Mouse (Mus musculus) B cell, adult 2 months (primary cell): ENCODE results near the gene Rps21.

ENCODE experiments used
- DNase-seq, 2 experiments: peaks; one replicate each; pipeline ENCODE4 v3.0.0; 2022

The Rps21 gene

DNA sequence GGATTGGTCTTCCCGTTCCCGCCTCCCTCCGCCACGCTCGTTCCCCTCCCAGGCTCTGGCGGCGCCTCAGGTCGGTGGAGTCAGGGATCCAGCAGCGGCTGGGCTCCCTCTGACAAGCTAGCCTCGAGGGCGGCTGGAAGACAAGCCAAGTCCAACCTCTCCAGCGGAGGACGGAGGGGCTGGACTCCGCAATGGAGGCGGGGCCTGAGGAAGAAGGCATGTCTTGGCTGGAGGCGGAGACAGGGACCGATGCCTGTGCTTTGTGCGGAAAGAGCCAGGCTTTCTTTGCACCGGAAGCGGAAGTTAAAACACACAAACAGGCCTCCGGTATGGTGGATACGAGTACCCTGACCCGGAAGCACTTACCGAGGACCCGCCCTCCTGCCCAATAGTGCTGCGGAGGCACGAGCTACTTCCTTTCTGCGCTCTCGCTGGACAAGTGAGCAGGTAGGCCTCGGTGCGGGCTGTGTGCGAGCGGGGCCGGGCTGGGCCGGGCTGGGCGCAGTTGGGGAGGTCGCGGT lies at the start of gene Rps21:
Gene Rps21 (plus strand): TSS at position 377 of the 521 bp plus-strand sequence.
- peak; percentile 96 to 98 for DNase-seq

DNA sequence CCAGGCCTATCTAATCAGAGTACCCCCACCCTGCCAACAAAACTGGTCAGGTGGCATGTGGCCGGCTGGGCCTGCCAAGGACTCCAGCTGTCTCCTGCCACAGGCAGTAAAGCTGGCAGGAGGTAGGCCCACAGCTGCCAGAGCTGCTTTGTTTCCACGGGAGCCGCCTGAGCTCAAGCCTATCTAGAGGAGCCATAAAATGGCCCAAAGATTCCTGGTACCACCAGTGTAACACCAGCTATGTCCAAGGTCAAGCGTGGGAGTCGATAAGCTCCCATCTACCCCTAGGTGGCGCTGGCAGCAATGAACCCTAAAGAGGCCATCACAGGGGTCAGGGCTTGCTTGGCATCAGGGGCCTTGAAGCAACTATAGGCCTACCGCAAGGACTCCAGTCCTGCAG lies 49.3 kb upstream of the Rps21 start:
- peak; percentile 27 to 29 for DNase-seq

DNA sequence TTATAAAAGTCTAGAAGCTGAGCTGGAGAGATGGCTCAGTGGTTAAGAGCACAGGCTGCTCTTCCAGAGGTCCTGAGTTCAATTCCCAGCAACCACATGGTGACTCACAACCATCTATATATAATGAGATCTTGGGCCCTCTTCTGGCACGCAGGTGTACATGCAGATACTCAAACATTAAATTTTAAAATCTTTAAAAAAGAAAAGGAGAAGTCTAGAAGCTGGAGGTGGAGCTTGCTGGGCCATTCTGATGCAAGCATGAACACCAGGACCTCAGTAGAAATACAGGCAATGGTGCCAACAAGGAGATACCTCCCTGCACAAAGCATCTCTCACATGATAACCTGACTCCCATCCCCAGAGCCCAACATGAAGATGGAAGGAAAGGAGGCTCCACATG lies 48.2 kb upstream of the Rps21 start:
- DNase-seq: no peak

DNA sequence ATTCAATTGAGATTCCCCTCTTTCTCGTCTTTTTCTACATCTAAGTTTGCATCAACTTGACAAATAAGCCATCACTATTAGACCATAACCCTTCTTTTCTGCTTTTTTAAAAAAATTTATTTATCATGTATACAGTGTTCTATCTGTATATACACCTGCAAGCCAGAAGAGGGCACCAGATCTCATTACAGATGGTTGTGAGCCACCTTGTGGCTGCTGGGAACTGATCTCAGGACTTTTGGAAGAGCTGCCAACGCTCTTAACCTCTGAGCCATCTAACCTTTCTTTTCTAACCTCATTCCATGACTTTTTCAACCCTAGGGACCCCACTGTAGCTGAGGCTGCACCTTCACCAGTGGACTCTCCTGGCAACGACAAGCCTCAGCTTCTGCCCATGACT lies 44.9 kb upstream of the Rps21 start:
- no peak for DNase-seq

DNA sequence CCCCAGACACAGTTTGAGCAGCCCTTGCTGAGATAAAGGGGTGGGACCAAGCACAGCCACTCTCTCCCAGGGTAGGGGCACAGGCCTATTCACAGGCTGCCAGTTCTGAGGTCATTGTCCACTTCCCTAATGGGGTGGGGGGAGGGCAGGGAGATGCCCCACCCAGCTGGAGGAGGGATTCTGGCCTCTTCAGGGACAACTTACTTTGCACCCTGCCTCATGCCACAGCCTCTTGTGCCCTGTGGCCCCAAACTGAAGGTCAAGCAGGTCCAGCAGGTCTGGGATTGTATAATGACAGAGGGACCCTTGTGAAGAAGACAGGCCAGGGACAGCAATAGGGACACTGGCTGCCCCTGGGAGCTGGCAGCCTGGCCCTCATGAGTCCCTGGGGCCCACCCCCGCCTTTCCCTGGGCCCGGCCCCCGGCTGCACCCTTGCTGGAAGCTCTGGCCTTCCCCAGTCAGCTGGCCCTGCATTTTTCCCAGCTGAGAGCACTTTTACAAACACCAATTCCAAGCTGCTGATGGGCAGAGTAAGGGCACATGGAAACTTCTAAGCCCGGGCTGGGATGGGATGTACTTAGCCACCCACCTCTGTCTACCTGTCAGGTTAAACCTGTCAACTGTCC lies 42.7 kb upstream of the Rps21 start:
- no peak for DNase-seq

DNA sequence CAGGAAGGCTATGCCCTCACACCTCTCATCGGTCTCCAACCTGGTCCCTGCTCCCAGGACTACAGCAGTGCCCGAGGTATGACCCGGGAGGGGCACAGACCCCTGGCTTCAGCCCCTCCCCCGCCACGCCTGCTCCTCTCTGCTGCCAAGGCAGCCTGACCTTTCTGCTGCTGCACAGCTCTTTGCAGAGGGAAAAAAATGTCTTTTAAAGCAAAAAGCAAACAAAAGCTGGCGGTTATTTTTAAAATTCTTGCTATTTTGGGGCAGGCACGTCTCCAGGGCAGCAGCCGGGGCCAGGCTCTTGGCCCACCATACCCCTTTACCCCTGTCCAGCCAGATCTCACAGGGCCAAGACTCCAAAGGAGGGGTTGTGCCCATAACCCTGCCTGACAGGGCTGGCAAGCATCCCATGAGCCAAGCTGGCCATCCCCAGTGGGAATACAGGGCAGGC lies 42.1 kb upstream of the Rps21 start:
- DNase-seq: no peak

DNA sequence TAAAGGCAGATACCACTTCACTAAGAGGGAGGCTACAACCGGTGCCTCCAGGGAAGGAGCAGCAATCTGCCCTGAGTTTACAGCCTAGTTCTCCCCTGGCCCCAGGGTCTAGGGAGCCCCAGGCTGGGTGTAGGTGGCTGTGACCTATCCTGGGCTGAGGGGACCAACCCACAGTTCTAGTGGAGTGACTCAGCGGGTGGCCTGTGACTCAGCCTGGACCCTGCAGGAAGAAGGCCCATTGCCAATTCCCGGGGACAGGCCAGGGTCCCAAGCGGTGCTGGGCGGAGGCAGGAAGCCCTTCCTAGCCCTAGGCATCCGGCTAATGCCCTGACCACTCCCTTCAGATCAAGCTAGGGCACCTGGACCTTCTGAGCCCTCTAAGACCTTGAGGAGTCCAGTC lies 41.2 kb upstream of the Rps21 start:
- DNase-seq: no peak

DNA sequence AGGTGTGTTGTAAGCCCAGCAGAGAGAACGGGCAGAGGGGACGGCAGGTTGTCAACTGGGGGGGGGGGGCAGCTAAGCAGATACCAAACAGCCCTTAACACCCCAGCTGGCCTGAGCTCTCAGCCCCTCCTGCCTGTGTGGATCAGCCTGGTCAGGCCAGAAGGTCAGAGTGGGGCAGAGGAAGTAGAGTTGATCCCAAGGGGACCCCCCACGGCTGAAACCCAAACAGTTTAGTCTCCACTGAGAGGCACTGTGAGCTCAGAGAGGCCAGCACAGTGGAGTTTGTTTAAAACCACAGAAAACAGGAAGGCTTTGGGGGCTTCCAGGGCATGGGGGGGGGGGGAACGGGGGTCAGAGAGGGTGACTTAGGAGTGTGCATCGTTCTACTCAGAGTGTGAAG lies 40.3 kb upstream of the Rps21 start:
- no peak for DNase-seq

DNA sequence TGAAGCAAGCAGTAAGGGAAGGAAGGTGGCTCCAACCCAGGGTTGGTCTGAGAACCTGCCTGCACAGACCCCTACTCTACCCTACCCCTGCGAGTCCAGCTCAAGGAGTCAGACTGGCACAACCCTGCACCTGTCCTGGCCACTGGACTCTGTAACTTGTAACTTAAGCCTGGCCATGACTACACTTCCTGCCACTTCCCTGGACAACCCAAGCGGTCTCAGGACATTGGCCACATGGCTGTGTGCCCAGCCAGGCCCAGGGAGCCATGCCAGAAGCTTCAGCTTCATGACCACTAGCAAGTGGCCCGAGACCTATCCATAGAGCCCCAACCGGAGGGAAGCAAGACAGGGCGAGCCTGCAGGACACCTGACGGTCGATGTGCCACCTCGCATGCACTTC lies 39.6 kb upstream of the Rps21 start:
- no peak for DNase-seq

DNA sequence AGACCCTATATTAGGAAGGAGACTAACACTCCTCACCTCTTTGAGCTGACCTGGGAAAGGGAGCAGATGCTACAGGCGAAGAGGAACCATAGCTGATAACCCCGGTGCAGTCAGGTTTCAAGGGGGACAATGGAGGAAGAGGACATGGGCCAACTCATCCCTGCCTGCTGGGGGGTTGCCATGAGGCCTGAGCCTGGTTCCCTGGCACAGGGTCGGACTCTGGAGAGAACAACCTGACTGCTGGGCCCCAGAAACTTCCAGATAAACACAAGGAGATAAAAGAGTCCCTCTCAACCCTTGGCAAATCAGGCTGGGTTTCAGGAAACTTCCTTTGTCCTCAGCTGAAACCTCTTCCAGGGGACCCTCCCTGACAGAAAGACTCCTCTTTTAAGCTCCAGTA lies 38.9 kb upstream of the Rps21 start:
- DNase-seq: no peak

DNA sequence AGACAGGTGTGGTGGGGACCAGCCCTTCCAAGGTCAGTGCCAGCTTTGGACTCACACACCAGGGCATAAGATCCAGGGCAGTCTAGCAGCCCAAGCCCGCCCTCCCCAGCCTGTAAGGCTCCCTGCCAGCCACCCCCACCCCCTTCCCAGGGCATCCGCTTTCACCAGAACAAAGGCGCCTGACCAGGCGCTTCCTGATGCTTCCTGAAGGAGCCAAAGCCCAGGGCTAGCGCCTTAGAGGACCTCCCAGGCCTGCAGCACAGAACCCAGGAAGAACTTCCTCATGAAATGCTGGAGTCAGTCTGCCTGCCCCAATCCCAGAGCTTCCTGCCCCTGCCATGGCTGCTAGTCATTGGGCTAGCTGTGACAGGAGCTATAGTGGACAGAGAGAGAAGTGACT lies 38.5 kb upstream of the Rps21 start:
- no peak for DNase-seq

DNA sequence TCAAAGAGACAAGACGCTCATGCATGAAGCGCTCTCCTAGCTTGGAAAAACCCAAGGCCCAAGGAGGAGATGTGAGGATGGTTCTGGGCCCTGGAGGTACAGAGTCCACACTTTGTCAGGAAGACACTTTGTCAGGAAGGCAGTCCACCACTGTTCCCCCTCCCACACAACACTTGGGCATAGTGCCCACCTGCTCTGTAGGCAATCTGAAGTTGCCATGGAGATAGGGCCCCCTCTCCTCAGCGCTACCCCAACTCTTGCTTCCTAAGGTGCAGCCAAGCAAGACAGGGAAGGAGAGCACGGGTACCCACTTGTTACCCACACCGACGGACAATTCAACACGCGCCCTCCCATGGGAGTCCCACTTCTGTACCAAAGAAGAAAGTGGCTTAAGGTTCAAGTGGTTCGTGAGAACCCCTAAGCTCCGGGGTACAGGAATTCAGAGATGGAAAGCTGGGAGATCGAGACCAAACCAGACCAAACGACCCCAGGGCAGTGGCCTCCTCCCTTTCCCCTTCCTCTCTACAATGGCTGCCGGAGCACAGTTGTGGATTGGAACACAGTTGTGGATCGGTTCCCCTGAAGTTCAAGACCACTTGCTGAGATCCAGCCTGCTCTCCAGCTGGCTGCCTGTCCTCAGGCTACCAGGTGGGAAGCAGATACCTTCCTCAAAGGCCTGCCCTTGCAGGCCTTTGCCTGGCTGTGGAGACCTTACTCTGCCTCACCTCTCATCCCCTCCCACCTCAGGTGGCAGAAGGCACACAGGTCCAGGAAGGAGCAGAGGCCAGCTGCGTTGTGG lies 37.8 kb upstream of the Rps21 start:
- DNase-seq: no peak

DNA sequence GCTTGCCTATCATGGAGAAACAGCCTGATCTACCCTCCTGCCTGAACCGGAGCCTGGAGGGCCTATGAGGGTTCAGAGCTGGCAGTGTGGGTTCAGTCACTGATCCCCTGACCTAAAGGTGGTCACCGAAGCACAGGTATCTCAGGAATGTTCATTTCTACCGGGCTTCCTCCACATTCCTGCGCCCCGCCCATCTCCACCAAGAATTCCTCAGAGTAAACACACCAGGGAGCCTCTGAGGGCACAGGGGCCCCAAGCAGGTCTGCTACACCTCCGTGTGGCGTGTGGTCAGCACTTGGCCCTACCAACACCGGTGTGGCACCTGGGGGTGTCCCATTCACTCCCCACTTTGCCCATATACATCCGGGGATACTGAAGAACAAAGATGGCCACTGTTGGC lies 37.0 kb upstream of the Rps21 start:
- no peak for DNase-seq

DNA sequence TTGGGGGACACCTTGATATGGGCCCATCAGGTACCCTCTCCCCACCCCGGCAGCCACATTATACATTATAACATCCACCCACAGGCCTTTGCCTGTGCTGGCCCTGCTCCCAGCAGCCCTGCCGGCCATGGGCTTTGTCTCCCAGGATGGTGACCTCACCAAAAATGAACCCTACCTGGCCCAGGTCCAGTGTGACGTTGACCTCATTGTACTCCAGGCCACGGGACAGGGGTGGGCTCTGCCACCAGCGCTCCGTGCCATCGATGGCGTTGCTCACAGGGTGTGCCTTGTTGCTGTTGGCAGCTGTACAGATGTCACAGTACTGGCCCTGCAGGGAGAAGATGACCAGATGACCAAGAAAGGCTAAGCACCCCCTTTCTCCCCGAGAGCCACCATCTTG lies 36.1 kb upstream of the Rps21 start:
- no peak for DNase-seq

DNA sequence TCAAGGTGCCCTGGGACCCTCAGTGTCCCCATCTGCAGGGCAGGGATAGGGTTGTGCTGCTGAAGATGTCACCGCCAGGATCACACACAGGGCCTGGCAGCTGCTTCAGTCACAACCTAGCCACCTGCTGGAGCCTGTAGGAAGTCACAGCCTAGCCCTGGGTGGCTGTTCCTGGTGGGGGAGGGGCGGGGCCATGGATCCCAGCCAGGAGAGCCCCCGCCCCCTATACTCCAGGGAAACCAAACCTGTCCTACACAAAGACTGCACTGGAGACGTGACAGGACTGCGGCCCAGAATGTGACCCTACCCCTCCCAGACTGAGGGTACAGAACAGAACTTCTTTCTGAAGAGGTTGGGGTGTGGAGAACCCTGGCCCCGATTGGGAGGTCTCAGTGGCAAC lies 34.9 kb upstream of the Rps21 start:
- no peak for DNase-seq

DNA sequence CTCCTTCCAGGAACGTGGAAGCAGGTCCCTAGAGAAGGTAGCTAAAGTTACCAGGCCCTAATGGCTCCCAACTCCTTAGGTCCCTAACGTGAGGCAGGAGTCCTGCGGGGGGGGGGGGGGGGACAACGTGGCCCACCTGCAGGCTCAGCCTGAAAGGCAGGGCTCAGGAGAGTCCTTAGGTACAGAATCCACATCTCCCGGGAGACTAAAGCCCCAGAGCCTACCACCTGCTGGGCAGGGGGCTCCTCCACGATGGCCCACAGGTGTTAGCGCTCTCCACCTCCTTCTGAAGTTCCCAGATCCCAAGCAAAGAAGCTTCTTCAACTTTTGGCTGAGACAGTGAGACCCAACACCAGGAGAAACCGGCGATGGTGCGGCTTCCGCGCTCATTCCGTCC lies 32.5 kb upstream of the Rps21 start:
- no peak for DNase-seq

DNA sequence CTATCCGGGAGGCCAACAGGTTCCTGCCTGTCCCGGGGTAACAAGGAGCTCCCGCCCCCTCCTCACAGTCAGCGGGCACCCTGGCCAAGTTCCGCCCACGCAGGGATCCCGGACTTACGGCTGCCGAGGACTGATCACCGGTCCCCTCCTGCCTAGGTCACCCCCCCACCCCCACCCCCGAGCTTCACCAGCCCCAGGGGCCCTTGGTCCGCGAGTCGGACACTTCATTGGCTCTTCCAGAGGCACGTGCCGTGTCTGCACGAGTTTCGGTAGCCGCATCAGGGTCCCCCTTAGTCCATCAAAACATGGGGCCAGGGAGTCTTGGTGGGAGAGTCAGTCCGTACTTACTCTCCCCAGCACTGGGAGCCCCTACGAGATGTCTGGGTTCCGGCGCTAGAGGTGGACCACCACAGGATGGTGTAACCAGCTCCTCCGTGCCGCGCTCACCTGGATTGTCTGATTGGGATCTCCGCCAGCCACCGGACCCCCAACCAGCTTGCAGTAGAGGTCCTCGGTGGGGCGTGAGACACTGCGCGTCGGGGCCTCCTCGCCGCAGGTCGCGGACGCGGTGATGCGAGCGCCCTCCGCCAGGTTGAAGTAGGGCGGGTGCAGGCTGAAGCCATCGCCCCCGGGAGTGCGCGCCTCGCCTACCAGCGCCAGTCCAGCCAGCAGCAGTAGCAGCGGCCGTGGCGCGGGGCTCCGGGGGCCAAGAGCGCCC lies 32.0 kb upstream of the Rps21 start:
- DNase-seq: peak in 1 of 2 experiments; percentile 15

DNA sequence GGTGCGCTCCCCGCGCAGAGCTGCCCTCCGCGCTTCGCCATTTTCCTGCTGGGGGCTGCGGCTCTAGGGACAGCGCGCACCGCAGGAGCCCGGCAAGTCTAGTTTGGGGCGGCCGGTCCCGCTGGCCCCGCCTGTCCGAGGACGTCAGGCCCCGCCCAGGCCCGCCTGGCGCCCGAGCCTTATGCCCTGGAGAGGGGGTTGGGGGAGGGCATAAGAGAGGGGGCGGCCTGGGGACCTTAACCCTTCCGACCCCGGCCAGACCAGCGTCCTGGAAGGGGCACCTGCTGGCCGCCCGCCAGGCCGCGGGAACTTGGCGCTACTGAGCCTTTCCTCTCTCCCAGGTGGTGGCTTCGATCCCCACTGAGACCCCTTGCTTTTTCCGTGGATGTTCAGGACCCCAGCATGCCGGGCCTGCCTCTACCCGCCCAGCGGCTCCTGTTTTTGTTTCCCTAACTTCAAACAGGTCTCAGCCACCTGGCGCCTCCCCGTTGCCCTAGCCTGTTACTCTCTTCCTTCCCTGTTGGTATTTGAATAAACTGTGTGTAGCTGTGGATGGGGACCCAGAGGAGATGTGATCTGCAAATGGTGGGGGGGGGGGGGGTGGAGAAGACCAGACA lies 31.3 kb upstream of the Rps21 start, which contains the start of gene Lama5:
Gene Lama5 (minus strand): TSS at position 98 of the 617 bp plus-strand sequence.
- peak in 1 of 2 experiments; percentile 8 for DNase-seq

DNA sequence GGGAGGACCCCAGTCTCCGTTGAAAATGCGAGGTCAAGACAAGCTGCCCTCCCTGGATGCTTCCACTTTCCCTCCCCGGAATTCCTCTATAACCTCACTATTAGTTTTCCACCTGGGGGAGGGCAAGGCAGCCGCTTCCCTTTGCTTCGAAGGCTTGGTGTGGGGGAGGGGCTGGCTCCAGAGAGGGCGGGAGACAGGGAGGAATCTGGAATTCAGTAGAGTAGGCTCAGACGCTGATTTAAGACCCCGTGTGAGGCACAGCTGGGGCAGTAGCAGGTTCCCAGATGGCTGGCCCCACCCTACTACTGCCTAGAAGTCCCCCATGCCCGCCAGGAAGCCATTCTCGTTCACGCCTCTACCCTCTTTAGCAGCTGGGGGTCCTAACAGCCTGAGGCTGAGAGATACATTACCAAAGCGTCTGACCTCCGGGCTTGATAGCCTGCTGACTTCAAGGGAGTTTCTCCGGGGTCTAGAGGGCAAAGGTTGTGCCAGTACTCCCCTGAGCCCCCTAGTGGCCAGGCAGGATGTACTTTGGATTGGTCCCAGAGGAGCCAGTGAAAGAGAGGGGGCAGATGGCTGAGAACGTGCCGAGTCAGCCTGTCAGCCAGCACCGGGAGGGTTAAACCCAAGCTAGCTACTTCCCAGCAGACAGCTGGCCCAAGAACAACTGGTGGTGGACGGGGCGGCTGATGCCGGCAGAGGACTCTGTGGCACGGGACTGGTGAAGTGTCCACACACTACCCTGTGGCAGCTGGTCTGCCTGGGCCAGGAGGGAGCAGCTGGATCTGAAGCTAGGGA lies 29.7 kb upstream of the Rps21 start:
- peak; percentile 62 to 65 for DNase-seq

DNA sequence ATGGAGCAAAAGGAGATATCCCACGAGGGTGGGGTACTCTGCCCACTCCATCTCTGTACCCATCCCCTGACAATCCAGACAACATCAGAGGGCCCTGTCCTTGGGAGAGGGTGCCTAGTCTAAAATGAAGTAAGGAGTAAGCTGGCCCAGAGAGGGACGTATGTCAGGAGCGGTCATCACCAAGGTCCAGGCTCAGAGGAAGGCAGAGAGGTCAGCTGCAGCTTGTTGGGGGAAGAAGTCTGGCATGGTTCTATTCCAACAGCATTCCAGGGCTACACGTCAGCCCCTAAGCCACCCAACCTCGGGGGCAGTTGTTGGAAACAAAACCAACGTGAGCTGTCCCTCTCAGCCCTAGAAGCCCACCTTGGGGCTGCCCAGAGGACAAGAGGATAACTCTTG lies 29.1 kb upstream of the Rps21 start:
- DNase-seq: no peak

DNA sequence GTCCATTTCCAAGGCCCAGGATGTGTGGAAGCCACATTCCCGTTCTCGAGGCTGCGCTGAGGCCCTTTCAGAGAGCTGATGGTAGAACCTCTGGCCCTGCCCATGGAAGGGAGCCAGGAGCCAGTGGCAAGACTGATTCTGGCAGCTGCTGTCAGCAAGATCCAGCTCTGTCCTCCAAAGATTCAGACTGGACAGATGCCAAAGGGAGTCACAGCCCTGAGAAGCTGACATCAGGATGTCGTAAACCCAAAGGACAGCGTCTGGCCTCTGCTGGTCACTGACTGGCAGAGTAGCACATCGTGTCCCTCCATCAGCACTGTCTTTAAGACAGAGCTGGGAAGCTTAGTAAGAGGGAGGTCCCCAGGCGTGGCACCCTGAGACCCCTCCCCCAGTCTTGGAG lies 28.6 kb upstream of the Rps21 start:
- DNase-seq: no peak

DNA sequence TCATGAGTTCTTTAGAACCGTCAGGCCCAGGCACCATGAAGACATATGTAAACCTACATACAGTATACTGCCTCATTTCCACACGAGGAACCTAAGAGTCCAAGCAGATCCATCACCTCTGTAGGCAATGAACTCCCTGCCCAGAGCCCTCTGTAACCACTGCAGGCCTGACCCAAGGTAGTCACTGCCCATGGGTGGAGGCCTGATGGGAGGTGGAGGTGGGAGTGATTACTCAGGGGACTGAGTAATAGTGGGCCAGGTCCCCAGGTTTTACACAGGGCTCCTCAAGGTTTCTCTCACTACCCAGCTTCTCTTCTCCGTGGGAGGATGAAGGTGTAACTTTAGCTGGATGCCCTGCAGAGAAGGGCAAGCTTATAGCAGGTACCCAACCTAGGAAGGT lies 28.0 kb upstream of the Rps21 start:
- DNase-seq: no peak
